9 mouse cellular contexts compared by ENCODE assay signal in the genomic region with DNA sequence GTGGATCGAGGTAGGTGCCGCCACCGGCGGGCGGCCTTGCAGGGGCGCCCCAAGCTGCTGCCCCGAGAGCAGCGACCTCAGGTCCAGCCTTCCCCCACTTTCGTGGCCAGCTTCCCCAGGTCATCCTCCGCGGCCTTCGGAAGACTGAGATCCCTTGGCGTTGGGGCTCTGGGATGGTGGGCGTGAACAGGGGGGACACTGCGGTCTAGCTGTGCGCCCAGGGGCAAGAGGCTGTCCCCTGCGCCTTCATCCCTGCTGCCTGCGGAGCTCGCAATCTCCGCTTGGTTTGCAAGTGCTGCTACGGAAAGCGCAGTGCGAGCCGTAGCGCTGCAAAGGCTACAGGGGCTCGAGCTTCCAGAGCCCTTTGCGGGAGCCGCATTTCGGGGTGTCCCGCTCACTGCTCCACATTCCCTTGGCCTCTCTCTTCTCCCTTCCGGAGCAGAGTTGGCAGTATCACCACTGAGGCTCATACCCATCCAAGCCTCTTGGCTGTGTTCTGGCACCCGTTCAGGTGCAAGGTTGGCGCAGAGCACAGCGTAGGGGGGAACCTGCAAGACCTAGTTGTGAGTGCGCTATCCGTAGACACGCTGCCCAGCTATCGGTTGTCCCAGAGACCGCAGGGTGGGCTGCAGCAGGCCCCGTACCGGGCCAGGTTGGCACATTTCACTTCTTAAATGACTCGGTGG. TPM values are rescaled to one million over a fixed set of nuclear protein-coding genes. Genes with fewer than 3 reads are reported as not detected.
DNase-seq lines count a peak whose midpoint lies in the region; ATAC-seq and TF ChIP-seq lines count a peak whose summit lies in the region.
"Had no signal": no experiment of that assay in that cellular context is flagged by ENCODE, and none has a peak within 500 bp of the region (broad histone marks: within the 10 kb centered on the region; RNA-seq: fewer than 3 reads in every experiment).

No protein-coding gene starts in this region.

- H3K4me2 ChIP-seq in heart, embryonic 13.5 days, result peak overlapping the region; percentile 91
- H3K4me2 ChIP-seq in kidney, postnatal 0 days (ENCODE audit: low read length), result peak overlapping the region; percentile 77
- peak overlapping the region; percentile 70 for H3K4me2 ChIP-seq in liver, embryonic 13.5 days

- peak overlapping the region; percentile 83 for H3K9ac ChIP-seq in heart, embryonic 13.5 days
- peak overlapping the region; percentile 57 for H3K9ac ChIP-seq in kidney, postnatal 0 days (ENCODE audit: low read depth, low read length)
- 0 out of 2 replicates have a peak overlapping the region, but pooled peaks have one; percentile 17 for H3K9ac ChIP-seq in liver, embryonic 13.5 days

- no peak for TF ChIP-seq POLR2A in lung, adult 2 months (IDR thresholded peaks at IDR 0.05; ENCODE audit: borderline replicate concordance, extremely low read depth, low read depth, low read length)

- peak overlapping the region; percentile 85 for H3K27ac ChIP-seq in forebrain, embryonic 10.5 days
- H3K27ac ChIP-seq in heart, embryonic 13.5 days (replicated peaks), result peak overlapping the region; percentile 61
- H3K27ac ChIP-seq in kidney, postnatal 0 days, result peak overlapping the region; percentile 54
- no peak overlapping the region for H3K27ac ChIP-seq in liver, embryonic 13.5 days
- H3K27ac ChIP-seq: macrophage had no signal

- peaks cover 63% of the 10 kb centered on the region for H3K27me3 ChIP-seq in forebrain, embryonic 10.5 days (ENCODE audit: poor library complexity, severe bottlenecking)
- H3K27me3 ChIP-seq in heart, embryonic 13.5 days (replicated peaks), result peaks cover 92% of the 10 kb centered on the region
- no peaks in the 10 kb centered on the region for H3K27me3 ChIP-seq in kidney, postnatal 0 days (ENCODE audit: insufficient read depth, low read length)
- peaks cover 45% of the 10 kb centered on the region for H3K27me3 ChIP-seq in liver, embryonic 13.5 days

- peak; percentile 14; the same call in 1 of the 2 replicates for ATAC-seq in heart, embryonic 13.5 days (ENCODE audit: extremely low read depth, insufficient number of reproducible peaks, low FRiP score, low TSS enrichment)
- ATAC-seq in kidney, postnatal 0 days (replicated peaks; ENCODE audit: low FRiP score, low read depth), result peak; percentile 53
- no peak for ATAC-seq in liver, embryonic 13.5 days (ENCODE audit: low read depth)

- H3K4me1 ChIP-seq in lung, adult 2 months (ENCODE audit: control insufficient read depth, insufficient read depth, low read length), result peaks cover 12% of the 10 kb centered on the region
- peaks cover 39% of the 10 kb centered on the region for H3K4me1 ChIP-seq in forebrain, embryonic 10.5 days
- H3K4me1 ChIP-seq in heart, embryonic 13.5 days, result peaks cover 18% of the 10 kb centered on the region
- peaks cover 16% of the 10 kb centered on the region for H3K4me1 ChIP-seq in kidney, postnatal 0 days (replicated peaks; ENCODE audit: insufficient read depth, low read length)
- H3K4me1 ChIP-seq in liver, embryonic 13.5 days (replicated peaks), result no peaks in the 10 kb centered on the region

- H3K9me3 ChIP-seq in forebrain, embryonic 10.5 days, result no peaks in the 10 kb centered on the region; the same call in 1 of the 2 replicates
- no peaks in the 10 kb centered on the region for H3K9me3 ChIP-seq in heart, embryonic 13.5 days
- no peaks in the 10 kb centered on the region for H3K9me3 ChIP-seq in kidney, postnatal 0 days (replicated peaks; ENCODE audit: low read length)
- no peaks in the 10 kb centered on the region for H3K9me3 ChIP-seq in liver, embryonic 13.5 days (replicated peaks)

- DNase-seq in lung, adult 2 months, result peak; percentile 72
- no peak for DNase-seq in lung, postnatal 25 days (ENCODE audit: low spot score)
- peak; percentile 51 for DNase-seq in forebrain, embryonic 10.5 days (ENCODE audit: extremely low spot score, low spot score)
- peak; percentile 62 for DNase-seq in kidney, postnatal 0 days (ENCODE audit: low spot score)
- no peak for DNase-seq in liver, embryonic 13.5 days
- peak; percentile 15 for DNase-seq in ovary, postnatal 10 days (ENCODE audit: low spot score)
- no peak for DNase-seq in spleen, postnatal 10 days (ENCODE audit: low spot score in 2 of 2)

- WGBS in lung, adult 2 months, result 2% methylated on average over 42 of the region's 42 CpGs
- under 1% methylated on average over 42 of the region's 42 CpGs for WGBS in forebrain, embryonic 10.5 days
- under 1% methylated on average over 42 of the region's 42 CpGs for WGBS in heart, embryonic 13.5 days
- WGBS in kidney, postnatal 0 days, result under 1% methylated on average over 42 of the region's 42 CpGs
- under 1% methylated on average over 42 of the region's 42 CpGs for WGBS in liver, embryonic 13.5 days (ENCODE audit: insufficient replicate concordance)

- H3K4me3 ChIP-seq in lung, adult 2 months (replicated peaks; ENCODE audit: extremely low read depth, low read depth, low read length), result peak overlapping the region; percentile 65
- H3K4me3 ChIP-seq in forebrain, embryonic 10.5 days, result peak overlapping the region; percentile 78
- peak overlapping the region; percentile 76 for H3K4me3 ChIP-seq in heart, embryonic 13.5 days
- peak overlapping the region; percentile 55 for H3K4me3 ChIP-seq in kidney, postnatal 0 days (replicated peaks; ENCODE audit: low read depth, low read length)
- H3K4me3 ChIP-seq in liver, embryonic 13.5 days (replicated peaks), result peak overlapping the region; percentile 53

- no peaks in the 10 kb centered on the region for H3K36me3 ChIP-seq in forebrain, embryonic 10.5 days (replicated peaks)
- no peaks in the 10 kb centered on the region for H3K36me3 ChIP-seq in heart, embryonic 13.5 days
- no peaks in the 10 kb centered on the region for H3K36me3 ChIP-seq in kidney, postnatal 0 days (ENCODE audit: insufficient read depth, low read length)
- no peaks in the 10 kb centered on the region for H3K36me3 ChIP-seq in liver, embryonic 13.5 days

- no peak for TF ChIP-seq CTCF in lung, adult 2 months (IDR thresholded peaks at IDR 0.05; ENCODE audit: insufficient read depth, low read length)
- no peak for TF ChIP-seq CTCF in kidney, postnatal 0 days (IDR thresholded peaks at IDR 0.05; ENCODE audit: low read depth)

RNA-seq across cellular contexts. Expression of gene Limch1, which starts 0.5 kb away (rescaled TPM):
- polyA plus RNA-seq in lung, adult 2 months (2012; rRNA removed), result 156 and 242 TPM in 2 replicates
- polyA plus RNA-seq in forebrain, embryonic 10.5 days (2016; fragmentation: Nextera tagmentation; extraction: Ambion mirVana), result 26.6 and 28.3 TPM in 2 replicates
- 24.6 and 25.1 TPM in 2 replicates for polyA plus RNA-seq in heart, embryonic 13.5 days (2015; fragmentation: Nextera tagmentation; extraction: Ambion mirVana)
- polyA plus RNA-seq in kidney, postnatal 0 days (2015; fragmentation: Nextera tagmentation; extraction: Ambion mirVana), result 32.8 and 34.1 TPM in 2 replicates
- polyA plus RNA-seq in liver, embryonic 13.5 days (2015; fragmentation: Nextera tagmentation; extraction: Ambion mirVana), result 2.0 and 2.3 TPM in 2 replicates
- polyA plus RNA-seq: macrophage had no signal

Comparison
In these comparisons a context has a peak if more than half of its experiments do, and no peak if none do; other contexts are left out.
1. DNase-seq: peak in lung, adult 2 months (single experiment), forebrain, embryonic 10.5 days (single experiment), kidney, postnatal 0 days (single experiment) and ovary, postnatal 10 days (single experiment); none in lung, postnatal 25 days (single experiment), liver, embryonic 13.5 days (single experiment) and spleen, postnatal 10 days (0 of 2).
2. H3K9ac ChIP-seq: peak in every context shown above with its lines; median percentile 83 in heart, embryonic 13.5 days; 57 in kidney, postnatal 0 days; 17 in liver, embryonic 13.5 days.
3. Peak in every context shown above with its lines, with median percentiles within 50 percentile points of each other: H3K4me3 ChIP-seq and H3K4me2 ChIP-seq.